Mouse (Mus musculus) layer of hippocampus, adult 6 months (tissue): ENCODE data around the gene Rrp15. TPM values are rescaled to one million over a fixed set of nuclear protein-coding genes. Genes with fewer than 3 reads are reported as not detected.

ENCODE experiments used
- long read RNA-seq, 2 experiments: library from polyadenylated mRNA; unstranded; transcript quantifications; one replicate each; pipeline ENCODE4 v2.0.0; 2019 to 2020
- polyA plus RNA-seq: library from polyadenylated mRNA; unstranded; fragments of <200 nt; fragmentation: Nextera tagmentation; gene quantifications from 2 replicates; pipeline ENCODE4 v1.2.3, GENCODE M21; 2021

The Rrp15 gene
- 9.5 and 10.4 TPM in 2 replicates for polyA plus RNA-seq
- long read RNA-seq, experiment 1, transcript Rrp15-201 (5 exons, 1,321 nt): major isoform, 10 of 10 reads
- long read RNA-seq, experiment 1, partial matches to known transcripts: 0 of 10 reads
- long read RNA-seq, experiment 1, other reads (novel, unspliced or antisense): 0 of 10 reads
- long read RNA-seq, experiment 2, transcript Rrp15-201 (5 exons, 1,321 nt): major isoform, 24 of 33 reads
- long read RNA-seq, experiment 2, partial matches to known transcripts: 2 of 33 reads
- long read RNA-seq, experiment 2, other reads (novel, unspliced or antisense): 6 of 33 reads

DNA sequence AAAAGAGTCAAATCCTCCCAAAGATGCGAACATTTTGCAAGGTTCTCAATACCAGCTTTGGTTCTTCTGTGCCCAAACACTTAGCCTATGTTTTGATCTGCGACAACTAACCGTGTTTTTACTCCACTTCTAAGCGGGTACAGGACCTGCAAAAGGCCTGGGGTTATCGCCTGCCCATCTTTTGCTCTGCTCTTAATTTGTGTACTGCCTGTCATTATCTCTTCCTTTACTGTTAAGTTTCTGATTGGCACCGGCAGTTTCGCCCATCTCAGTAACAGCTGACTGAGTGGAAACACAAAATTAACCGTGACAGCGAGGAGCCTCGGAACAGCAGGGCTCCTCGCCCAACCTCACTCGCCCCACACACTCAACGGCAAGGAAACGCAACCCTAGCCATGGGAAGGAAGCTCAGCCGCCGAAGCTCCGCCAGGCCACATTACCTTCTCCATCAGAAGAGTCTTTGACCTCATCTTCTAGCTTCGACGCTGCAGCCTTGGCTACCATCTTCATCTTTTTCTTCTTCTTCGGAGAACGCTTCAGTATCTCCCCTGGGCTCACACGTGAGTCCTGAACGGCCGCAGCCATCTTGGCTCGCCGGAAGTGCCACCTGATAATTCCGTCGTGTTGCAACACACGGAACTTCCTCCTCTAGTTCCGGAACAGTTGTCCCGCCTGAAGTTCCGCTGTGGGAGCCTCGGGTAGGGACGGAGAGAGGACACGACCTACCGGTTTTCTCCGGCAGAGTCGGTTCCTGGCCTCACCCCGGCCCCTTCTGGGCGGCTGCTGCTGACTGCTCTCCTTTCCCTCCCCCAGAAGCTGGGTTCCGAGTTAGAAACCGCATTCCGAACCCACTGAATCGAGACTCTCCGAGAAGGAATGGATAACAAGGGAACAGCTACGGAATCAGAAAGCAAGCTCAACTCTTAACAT, at the start of gene Rrp15:
TSS of gene Rrp15 (minus strand) at position 635 of the 930 bp plus-strand sequence.

DNA sequence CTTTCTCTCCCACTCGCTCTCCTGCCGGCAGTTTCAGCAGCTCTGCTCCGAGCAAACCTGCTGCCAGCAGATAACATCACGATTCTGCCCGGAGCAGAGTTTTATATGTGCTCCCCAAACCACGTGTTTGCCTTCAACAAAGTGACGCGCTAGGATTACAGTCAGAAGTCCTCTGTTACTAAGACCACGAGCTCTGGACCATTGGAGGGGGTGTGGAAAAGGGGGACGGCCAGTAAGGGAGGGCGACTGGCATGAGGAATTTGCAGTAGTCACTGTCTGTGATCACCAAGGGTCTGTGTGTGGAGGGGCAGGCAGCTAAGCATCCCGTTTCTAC, 43.3 kb downstream of the Rrp15 start, which contains the start of gene Tgfb2:
TSS of gene Tgfb2 (minus strand) at position 75 of the 334 bp plus-strand sequence.

Other genes starting within 250 kb of the Rrp15 start
- 34.2 and 39.2 TPM in 2 replicates for gene Tgfb2, start 43.4 kb downstream of the Rrp15 start, polyA plus RNA-seq
- not detected in 2 replicates for gene D1Pas1, start 218.1 kb upstream of the Rrp15 start, polyA plus RNA-seq